Mouse (Mus musculus) adrenal gland, postnatal 14 days (tissue): ENCODE results near the gene Mybpc3. TPM values are rescaled to one million over a fixed set of nuclear protein-coding genes. Genes with fewer than 3 reads are reported as not detected.

ENCODE experiments used
- DNase-seq: peaks from one replicate; pipeline ENCODE4 v3.0.0; 2021; ENCODE audit warnings: mixed read lengths
- total RNA-seq: library from RNA; stranded (reverse); gene quantifications from 2 replicates; pipeline ENCODE4 v1.2.3, GENCODE M21; 2021

Mybpc3 gene
- total RNA-seq, 1 experiment from 2014 or later = not detected

DNA sequence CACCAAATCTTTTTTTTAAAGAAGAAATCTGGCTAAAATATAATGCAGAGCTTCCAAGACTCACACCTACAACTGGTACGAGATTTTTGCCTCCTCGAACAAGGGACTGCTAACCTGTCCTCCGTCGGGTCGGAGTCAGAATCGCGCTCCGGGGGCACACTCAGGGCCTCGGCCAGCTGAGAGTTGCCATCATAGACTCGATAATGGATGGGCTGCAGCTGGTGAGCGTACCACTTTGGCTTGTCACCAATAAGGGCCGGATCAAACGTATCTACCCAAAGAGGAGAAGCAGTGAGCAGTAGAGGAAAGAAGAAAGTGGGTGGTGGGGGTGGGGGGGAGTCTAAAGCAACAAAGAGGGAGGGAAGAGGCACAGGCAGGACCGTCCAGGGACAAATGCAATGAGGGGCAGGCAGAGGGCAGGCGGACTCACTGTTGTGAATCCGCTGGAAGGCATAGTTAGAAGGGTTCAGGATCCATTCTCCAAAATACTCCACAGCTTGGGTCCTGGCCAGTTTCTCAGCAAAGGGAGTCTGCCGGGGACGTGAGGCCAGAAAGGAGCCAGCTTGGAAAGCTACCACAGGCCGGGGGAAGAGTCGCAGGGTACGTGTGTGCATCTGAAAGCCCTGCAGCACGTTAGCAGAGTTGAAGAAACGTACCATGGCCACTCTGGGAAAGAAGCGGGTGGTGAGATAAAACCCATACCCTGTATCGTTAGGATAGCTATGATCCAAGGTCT lies 51.8 kb downstream of the Mybpc3 start:
- no peak for DNase-seq

DNA sequence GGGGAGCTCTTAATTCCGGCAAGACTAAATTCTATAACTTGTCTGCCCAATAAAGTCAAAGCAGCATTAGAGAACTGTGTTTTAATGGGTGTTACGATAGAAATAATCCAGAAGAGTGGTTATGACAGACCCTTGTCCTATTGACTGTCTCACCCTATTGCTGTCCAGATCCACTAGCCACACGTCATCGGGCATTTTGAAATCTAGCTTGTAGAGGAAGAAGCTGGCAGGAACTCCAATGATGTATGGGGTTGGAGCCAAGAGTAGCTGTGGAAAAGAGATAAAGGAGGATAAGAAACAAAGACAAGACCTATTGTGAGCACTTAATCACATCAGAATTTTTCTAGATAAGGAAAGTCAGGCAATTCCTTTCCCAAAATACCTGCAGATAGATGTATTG lies 57.5 kb downstream of the Mybpc3 start:
- no peak for DNase-seq

DNA sequence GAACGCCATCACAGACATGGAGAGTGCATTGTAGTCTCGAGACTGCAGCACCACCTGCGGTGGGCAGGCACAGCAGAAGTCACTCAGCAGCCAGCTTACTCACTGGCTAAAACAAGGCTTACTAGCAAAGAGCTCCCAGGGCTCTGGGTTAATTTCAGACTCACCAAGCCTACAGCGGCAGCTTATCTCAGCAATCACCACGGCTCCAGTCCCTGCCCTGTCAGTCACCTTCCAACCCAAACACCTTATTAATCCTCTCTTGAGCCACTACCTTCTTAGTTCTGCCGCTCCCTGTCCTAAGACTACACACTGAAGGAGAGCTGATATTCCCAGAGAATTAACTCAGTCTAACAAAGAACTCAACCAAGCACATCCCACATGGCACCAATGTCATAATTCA lies 58.3 kb downstream of the Mybpc3 start:
- no peak for DNase-seq

DNA sequence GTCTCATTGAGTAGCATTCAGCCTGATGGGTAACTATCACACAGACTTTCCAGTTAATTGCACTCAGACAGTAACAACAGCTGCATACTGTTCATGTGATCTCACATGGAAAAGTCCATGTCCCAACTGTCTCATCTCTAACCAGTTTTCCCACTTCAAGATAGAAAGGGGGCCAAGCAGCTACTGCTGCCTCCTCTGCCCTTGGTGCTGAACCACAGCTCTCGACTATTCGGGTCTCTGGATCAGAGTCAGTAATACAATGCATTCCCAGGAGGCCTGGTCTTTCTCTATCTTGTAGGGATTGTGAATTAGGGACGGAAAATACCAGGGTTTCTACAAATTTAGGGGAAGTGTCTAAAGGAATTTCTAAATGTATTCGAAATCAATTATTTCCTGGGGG lies 61.9 kb downstream of the Mybpc3 start:
- no peak for DNase-seq

DNA sequence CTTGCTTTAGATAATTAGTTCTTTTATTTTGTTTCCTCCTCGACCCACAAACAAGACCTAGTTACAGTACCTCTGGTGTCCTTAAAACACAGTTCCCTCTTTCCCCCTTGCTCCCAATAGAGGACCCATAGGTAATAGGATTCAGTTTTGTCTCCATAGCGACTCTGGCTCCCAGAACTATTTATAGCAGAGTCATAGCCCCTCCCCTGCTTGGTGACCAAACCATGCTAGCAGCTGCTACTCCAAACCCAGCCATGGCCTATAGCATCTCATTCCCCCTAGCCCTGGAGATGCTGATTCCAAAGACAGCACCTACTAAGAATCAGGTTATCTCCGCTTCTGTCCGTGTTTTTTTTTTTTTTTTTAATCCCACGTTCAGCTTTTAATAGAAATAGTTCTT lies 62.8 kb downstream of the Mybpc3 start:
- no peak for DNase-seq

DNA sequence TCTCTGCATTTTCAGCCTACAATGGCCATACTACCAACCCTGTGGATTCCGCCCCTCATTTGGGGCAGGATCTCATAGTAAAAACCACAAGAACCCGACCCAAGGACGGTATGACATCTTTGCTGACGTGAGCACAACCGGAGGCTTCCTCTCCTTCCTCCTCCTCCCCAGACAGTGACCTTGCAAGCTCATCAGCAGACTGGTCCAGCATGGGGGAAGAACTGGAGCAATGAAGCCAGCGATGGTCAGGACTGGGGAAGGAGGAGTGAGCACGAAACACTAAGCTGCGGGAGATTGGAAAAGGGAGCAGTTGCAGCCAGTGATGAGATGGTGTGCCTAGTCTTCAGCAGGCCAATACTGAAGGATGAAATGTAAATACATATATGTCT lies 64.1 kb downstream of the Mybpc3 start:
- no peak for DNase-seq

DNA sequence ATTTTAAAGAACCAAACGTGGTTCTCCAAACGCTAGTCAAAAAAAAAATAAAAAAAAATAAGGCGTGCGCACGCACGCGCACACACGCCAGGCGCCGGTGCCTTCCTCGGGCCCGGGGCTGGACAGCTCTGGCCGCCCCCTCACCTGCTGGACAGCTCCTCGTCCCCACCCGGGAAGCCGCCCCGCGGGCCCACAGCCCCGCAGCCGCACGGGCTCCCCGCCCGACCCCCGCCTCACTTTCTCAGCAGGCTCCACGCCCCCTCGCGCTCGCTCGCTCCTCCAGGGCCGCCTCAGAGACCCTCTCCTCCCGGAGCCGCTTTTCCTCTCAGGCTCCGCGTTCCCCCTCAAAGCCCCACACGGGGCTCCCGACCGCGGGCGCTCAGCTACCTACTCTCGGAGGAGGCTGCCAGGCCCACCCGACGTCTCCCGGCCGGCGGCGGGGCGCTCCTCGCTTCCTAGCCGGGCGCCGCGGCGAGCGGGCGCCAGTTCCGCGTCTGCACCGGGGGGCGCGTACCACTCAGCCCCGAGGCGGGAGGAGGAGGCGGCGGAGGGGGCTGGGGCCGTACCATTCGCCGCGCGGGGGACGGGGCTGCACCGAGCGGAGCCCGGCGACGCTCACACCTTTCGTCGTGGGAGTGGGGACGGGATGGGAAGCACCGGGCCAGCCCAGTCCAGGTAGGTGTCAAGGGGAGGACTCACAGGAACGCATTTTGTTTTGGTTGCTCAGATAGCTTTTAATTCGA lies 64.6 kb downstream of the Mybpc3 start:
- DNase-seq = peak; percentile 85

DNA sequence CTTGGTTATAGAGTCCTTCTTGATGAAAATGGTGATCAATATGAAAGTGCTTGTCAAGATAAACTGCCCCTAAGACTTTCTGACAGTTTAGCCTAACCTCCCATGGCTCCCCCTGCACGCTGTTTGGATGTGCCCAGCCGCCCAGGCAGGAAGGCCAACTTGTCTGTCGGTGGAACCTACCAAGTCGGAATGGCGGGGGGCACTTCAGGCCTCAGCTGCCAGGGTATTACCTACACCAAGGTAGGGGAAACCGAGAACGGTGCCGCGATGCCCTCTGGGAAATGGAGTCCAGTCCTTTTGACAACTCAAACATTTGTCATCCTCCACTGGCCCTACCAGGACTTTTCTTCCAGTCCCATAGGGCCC lies 65.2 kb downstream of the Mybpc3 start:
- peak; percentile 96 for DNase-seq

DNA sequence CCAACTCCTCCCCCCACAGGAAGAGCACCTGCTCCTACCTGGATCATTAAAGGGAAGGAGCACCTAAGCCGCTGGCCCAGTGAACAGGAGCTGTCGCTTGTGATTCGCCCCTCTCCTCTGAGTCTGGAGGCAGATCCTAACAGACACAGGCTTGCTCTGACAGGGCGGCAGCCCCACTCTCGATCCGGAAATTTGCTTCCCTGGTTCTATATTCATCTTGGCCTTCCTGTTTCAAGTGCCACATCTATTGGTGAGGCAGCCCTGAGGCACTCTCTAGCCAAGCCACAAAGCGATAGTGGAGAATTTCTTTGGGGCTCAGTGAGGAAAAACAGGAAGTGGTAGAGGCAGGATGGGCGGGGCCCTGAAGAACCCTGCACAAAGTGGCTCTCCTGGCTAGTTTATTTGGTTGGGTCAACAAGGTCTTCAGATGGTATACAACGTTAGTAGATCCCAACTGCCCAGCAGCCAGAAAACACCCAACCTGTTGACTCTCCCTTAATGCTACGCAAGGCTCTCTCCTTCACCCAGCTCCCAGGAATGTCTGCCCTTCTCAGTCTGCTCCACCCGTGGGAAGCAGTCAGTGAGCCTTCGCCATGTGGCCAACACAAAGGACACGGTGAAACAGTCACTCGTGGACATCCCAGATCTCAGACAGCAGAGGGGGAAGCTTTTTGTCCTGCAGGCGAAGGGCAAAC lies 65.9 kb downstream of the Mybpc3 start, which contains the start of gene Madd:
Gene Madd, minus strand, starts transcription at position 127 of the 695 bp plus-strand sequence.
- DNase-seq = peak; percentile 33

Other genes with a start within 250 kb of the Mybpc3 start
- 2.3 and 2.8 TPM in 2 replicates for gene C1qtnf4, start 232.3 kb upstream of the Mybpc3 start, total RNA-seq
- gene Kbtbd4, start 213.4 kb upstream of the Mybpc3 start, total RNA-seq = 26.5 and 29.4 TPM in 2 replicates
- 551 and 591 TPM in 2 replicates for gene Ndufs3, start 213.3 kb upstream of the Mybpc3 start, total RNA-seq
- gene Celf1, start 177.8 kb upstream of the Mybpc3 start, total RNA-seq = 89.9 and 97.9 TPM in 2 replicates
- 1.4 and 2.4 TPM in 2 replicates for gene Rapsn, start 82.5 kb upstream of the Mybpc3 start, total RNA-seq
- gene Psmc3, start 64.1 kb upstream of the Mybpc3 start, total RNA-seq = 179 and 190 TPM in 2 replicates
- 24.1 and 27.3 TPM in 2 replicates for gene Slc39a13, start 47.7 kb upstream of the Mybpc3 start, total RNA-seq
- 2.9 and 5.4 TPM in 2 replicates for gene Spi1, start 35.8 kb upstream of the Mybpc3 start, total RNA-seq
- gene Madd, start 65.7 kb downstream of the Mybpc3 start, total RNA-seq = 18.8 and 26.1 TPM in 2 replicates
- 41.7 and 45.0 TPM in 2 replicates for gene Nr1h3, start 84.7 kb downstream of the Mybpc3 start, total RNA-seq
- gene Acp2, start 84.7 kb downstream of the Mybpc3 start, total RNA-seq = 34.4 and 39.4 TPM in 2 replicates
- 10.0 and 12.1 TPM in 2 replicates for gene Ddb2, start 118.8 kb downstream of the Mybpc3 start, total RNA-seq
- gene Pacsin3, start 137.8 kb downstream of the Mybpc3 start, total RNA-seq = 55.2 and 61.7 TPM in 2 replicates
- gene Arfgap2, start 146.8 kb downstream of the Mybpc3 start, total RNA-seq = 82.6 and 83.6 TPM in 2 replicates